Mouse (Mus musculus): ENCODE results near the gene Rabgef1. TPM values are rescaled to one million over a fixed set of nuclear protein-coding genes. Genes with fewer than 3 reads are reported as not detected.

The Rabgef1 gene
- polyA plus RNA-seq, 1 experiment = 29.9 TPM

DNA sequence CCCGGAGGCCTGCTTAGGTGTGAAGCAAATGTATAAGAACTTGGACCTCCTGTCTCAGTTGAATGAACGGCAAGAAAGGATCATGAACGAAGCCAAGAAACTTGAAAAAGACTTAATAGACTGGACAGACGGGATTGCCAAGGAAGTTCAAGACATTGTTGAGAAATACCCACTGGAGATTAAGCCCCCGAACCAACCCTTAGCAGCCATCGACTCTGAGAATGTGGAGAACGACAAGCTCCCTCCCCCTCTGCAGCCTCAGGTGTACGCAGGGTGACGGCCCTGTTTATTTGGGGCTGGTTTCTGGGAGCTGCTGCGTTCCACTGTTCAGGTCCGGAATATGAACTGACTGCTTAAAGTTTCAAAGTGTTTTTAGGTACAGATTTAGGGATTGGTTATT lies 41.4 kb downstream of the Rabgef1 start:
- Histone ChIP-seq H3K4me1 (ENCODE audit: control insufficient read depth, insufficient read depth, low read length) (no peaks in the 10 kb centered on the region), H3K9ac (ENCODE audit: low read depth, poor library complexity, severe bottlenecking) (no peak overlapping the region), H3K27me3 (ENCODE audit: control insufficient read depth, insufficient read depth, low read length, poor library complexity, severe bottlenecking) (no peaks in the 10 kb centered on the region), H3K36me3 (ENCODE audit: control insufficient read depth, insufficient read depth, low read length, poor library complexity, severe bottlenecking) (peaks cover 8% of the 10 kb centered on the region; the same call in 1 of the 2 replicates), H3K9me3 (replicated peaks; ENCODE audit: control insufficient read depth, insufficient read depth, low read length, poor library complexity, severe bottlenecking) (no peaks in the 10 kb centered on the region), H3K4me3 (ENCODE audit: low read depth, low read length) (no peak overlapping the region), H3K27ac (ENCODE audit: insufficient read depth, low read length) (no peak overlapping the region)
- TF ChIP-seq CTCF (IDR thresholded peaks at IDR 0.05; ENCODE audit: low read depth, low read length) (no peak), POLR2A (IDR thresholded peaks at IDR 0.05; ENCODE audit: insufficient read depth, low read length) (no peak), EP300 (IDR thresholded peaks at IDR 0.05; ENCODE audit: insufficient read depth, low read depth, low read length) (no peak)

DNA sequence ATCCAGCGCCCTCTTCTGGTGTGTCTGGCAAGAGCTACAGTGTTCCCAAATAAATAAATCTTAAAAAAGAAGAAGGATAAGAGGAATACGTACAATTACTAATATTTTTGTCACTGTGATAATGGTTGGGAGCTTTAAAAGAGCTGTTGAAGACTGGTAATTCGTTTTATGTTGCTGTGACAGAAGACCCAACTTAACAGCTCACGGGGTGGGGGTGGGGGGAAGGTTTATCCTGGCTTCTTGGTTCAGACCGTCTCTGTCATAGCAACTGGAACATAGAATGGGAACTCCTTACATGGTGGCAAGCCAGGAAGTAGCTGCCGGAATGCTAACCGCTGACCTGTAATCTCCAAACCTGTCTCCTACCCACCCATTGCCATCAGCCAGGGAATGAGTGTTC lies 45.2 kb downstream of the Rabgef1 start, which contains the start of gene Tmem248:
Gene Tmem248, plus strand, starts transcription at position 301 of the 400 bp plus-strand sequence.
- TF ChIP-seq POLR2A (IDR thresholded peaks at IDR 0.05; ENCODE audit: insufficient read depth, low read length) (no peak), CTCF (IDR thresholded peaks at IDR 0.05; ENCODE audit: low read depth, low read length) (no peak), EP300 (IDR thresholded peaks at IDR 0.05; ENCODE audit: insufficient read depth, low read depth, low read length) (no peak)
- Histone ChIP-seq H3K4me3 (ENCODE audit: low read depth, low read length) (no peak within 1 kb of the TSS), H3K4me1 (ENCODE audit: control insufficient read depth, insufficient read depth, low read length) (no peaks in the 10 kb centered on the region), H3K27me3 (ENCODE audit: control insufficient read depth, insufficient read depth, low read length, poor library complexity, severe bottlenecking) (no peaks in the 10 kb centered on the region), H3K9ac (ENCODE audit: low read depth, poor library complexity, severe bottlenecking) (no peak within 1 kb of the TSS), H3K27ac (ENCODE audit: insufficient read depth, low read length) (no peak within 1 kb of the TSS), H3K9me3 (replicated peaks; ENCODE audit: control insufficient read depth, insufficient read depth, low read length, poor library complexity, severe bottlenecking) (no peaks in the 10 kb centered on the region), H3K36me3 (ENCODE audit: control insufficient read depth, insufficient read depth, low read length, poor library complexity, severe bottlenecking) (peaks cover 3% of the 10 kb centered on the region; the same call in 1 of the 2 replicates)

DNA sequence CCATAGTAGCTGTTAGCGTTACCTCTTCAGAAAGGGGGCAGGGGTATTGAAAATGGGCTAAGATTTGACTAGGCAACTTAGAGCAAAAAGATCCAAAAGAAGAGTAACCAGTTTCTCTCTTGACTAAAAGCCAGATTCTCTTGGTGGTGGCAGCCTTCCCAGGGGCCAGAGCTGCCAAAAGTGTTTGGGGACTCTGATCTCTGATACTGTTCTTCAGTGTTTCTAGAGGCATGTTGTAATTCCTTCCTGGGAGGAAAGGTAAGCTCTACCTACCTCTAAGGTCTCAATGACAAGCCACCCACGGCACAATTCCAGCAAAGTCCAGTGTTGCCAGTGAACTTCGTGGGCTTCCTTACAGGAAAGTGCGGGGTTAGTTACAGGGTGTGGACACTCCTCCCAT lies 45.8 kb downstream of the Rabgef1 start:
- no peak overlapping the region for H3K27ac ChIP-seq (ENCODE audit: insufficient read depth, low read length)
- H3K4me1 ChIP-seq (ENCODE audit: control insufficient read depth, insufficient read depth, low read length) = no peaks in the 10 kb centered on the region
- H3K9me3 ChIP-seq (replicated peaks; ENCODE audit: control insufficient read depth, insufficient read depth, low read length, poor library complexity, severe bottlenecking) = no peaks in the 10 kb centered on the region
- no peaks in the 10 kb centered on the region for H3K27me3 ChIP-seq (ENCODE audit: control insufficient read depth, insufficient read depth, low read length, poor library complexity, severe bottlenecking)
- H3K9ac ChIP-seq (ENCODE audit: low read depth, poor library complexity, severe bottlenecking) = no peak overlapping the region
- no peak overlapping the region for H3K4me3 ChIP-seq (ENCODE audit: low read depth, low read length)
- no peak for TF ChIP-seq POLR2A (IDR thresholded peaks at IDR 0.05; ENCODE audit: insufficient read depth, low read length)
- TF ChIP-seq CTCF (IDR thresholded peaks at IDR 0.05; ENCODE audit: low read depth, low read length) = no peak
- TF ChIP-seq EP300 (IDR thresholded peaks at IDR 0.05; ENCODE audit: insufficient read depth, low read depth, low read length) = no peak
- no peaks in the 10 kb centered on the region for H3K36me3 ChIP-seq (ENCODE audit: control insufficient read depth, insufficient read depth, low read length, poor library complexity, severe bottlenecking)

- Histone ChIP-seq H3K27ac (ENCODE audit: insufficient read depth, low read length) (peak overlapping the region; percentile 2; the same call in 1 of the 2 replicates), H3K9ac (ENCODE audit: low read depth, poor library complexity, severe bottlenecking) (no peak overlapping the region), H3K27me3 (ENCODE audit: control insufficient read depth, insufficient read depth, low read length, poor library complexity, severe bottlenecking) (no peaks in the 10 kb centered on the region), H3K4me1 (ENCODE audit: control insufficient read depth, insufficient read depth, low read length) (no peaks in the 10 kb centered on the region), H3K4me3 (ENCODE audit: low read depth, low read length) (no peak overlapping the region), H3K9me3 (replicated peaks; ENCODE audit: control insufficient read depth, insufficient read depth, low read length, poor library complexity, severe bottlenecking) (no peaks in the 10 kb centered on the region), H3K36me3 (ENCODE audit: control insufficient read depth, insufficient read depth, low read length, poor library complexity, severe bottlenecking) (no peaks in the 10 kb centered on the region)
- TF ChIP-seq CTCF (IDR thresholded peaks at IDR 0.05; ENCODE audit: low read depth, low read length) (no peak), POLR2A (IDR thresholded peaks at IDR 0.05; ENCODE audit: insufficient read depth, low read length) (no peak), EP300 (IDR thresholded peaks at IDR 0.05; ENCODE audit: insufficient read depth, low read depth, low read length) (no peak)
Observed at GRCm38 (mm10) chr5:130218336-130218735, 46.7 kb downstream of the Rabgef1 start.

DNA sequence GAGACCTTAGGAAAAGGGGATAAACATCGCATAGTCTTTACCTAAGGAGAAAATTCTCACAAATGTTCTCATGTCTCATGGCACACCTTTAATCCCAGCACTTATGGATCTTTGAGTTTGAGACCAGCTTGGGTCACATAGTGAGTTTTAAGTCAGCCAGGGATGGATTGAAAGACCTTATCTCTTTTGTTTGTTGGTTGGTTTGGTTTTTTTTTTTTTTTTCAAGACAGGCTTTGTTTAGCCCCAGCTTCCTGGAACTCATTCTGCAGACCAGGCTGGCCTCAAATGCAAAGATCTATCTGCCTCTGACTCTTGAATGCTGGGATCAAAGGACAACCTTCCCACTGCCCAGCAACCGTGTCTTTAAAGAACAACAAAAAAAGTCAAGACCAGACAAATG lies 49.7 kb downstream of the Rabgef1 start:
- Histone ChIP-seq H3K36me3 (ENCODE audit: control insufficient read depth, insufficient read depth, low read length, poor library complexity, severe bottlenecking) (0 out of 2 replicates have a peak, but pooled peaks cover 4% of the 10 kb centered on the region), H3K27me3 (ENCODE audit: control insufficient read depth, insufficient read depth, low read length, poor library complexity, severe bottlenecking) (no peaks in the 10 kb centered on the region), H3K4me1 (ENCODE audit: control insufficient read depth, insufficient read depth, low read length) (peaks cover 6% of the 10 kb centered on the region), H3K9me3 (replicated peaks; ENCODE audit: control insufficient read depth, insufficient read depth, low read length, poor library complexity, severe bottlenecking) (no peaks in the 10 kb centered on the region), H3K9ac (ENCODE audit: low read depth, poor library complexity, severe bottlenecking) (peak overlapping the region; percentile 97; the same call in 1 of the 2 replicates), H3K4me3 (ENCODE audit: low read depth, low read length) (no peak overlapping the region), H3K27ac (ENCODE audit: insufficient read depth, low read length) (no peak overlapping the region)
- no peak for TF ChIP-seq POLR2A (IDR thresholded peaks at IDR 0.05; ENCODE audit: insufficient read depth, low read length)

DNA sequence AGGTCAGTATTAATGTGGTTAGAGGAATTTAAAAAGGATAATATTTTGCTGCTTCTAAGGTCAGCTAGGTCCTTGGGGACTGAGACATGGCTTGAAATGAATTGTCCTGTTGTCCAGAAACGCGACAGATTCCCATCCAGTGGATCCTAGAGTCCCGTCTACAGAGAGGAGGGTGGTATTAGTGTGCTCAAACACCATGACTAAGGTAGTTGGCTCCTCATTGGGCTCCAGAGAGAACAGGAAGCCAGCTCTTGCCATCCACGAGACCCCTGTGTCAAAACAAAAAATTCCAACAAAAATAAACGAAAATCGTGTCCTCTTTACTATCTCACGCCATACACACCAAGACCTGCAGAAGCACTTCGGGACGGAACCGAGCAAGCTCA lies 50.2 kb downstream of the Rabgef1 start:
- Histone ChIP-seq H3K9me3 (replicated peaks; ENCODE audit: control insufficient read depth, insufficient read depth, low read length, poor library complexity, severe bottlenecking) (no peaks in the 10 kb centered on the region), H3K4me1 (ENCODE audit: control insufficient read depth, insufficient read depth, low read length) (peaks cover 6% of the 10 kb centered on the region), H3K27ac (ENCODE audit: insufficient read depth, low read length) (peak overlapping the region; percentile 40; the same call in 1 of the 2 replicates), H3K36me3 (ENCODE audit: control insufficient read depth, insufficient read depth, low read length, poor library complexity, severe bottlenecking) (0 out of 2 replicates have a peak, but pooled peaks cover 4% of the 10 kb centered on the region), H3K9ac (ENCODE audit: low read depth, poor library complexity, severe bottlenecking) (peak overlapping the region; percentile 97), H3K4me3 (ENCODE audit: low read depth, low read length) (peak overlapping the region; percentile 98), H3K27me3 (ENCODE audit: control insufficient read depth, insufficient read depth, low read length, poor library complexity, severe bottlenecking) (no peaks in the 10 kb centered on the region)
- TF ChIP-seq POLR2A (IDR thresholded peaks at IDR 0.05; ENCODE audit: insufficient read depth, low read length) = no peak
- TF ChIP-seq EP300 (IDR thresholded peaks at IDR 0.05; ENCODE audit: insufficient read depth, low read depth, low read length) = no peak
- no peak for TF ChIP-seq CTCF (IDR thresholded peaks at IDR 0.05; ENCODE audit: low read depth, low read length)
